Mouse (Mus musculus) hindbrain, embryonic 11.5 days (tissue): ENCODE measurements at regions not wholly inside any gene's neighbourhood (a gene's known extent, or its start where the extent isn't known, plus 50 kb on each side); places are given as distances from the start of the nearest gene placed in this dataset.

Experiments
- ATAC-seq: fragments of 200-750 bp; cut with Nextera tagmentation; 2 replicates; pipeline ENCODE4 v1.8.0; 2017; ENCODE audit warnings: mild to moderate bottlenecking, moderate TSS enrichment, moderate library complexity; ENCODE audit not compliant: low FRiP score
- DNase-seq: peaks from one replicate; pipeline ENCODE4 v3.0.0-alpha.2; 2015; ENCODE audit warnings: low spot score
- H3K27ac ChIP-seq: fragments of 300-500 bp; sonication (generic); 2 replicates; pipeline ENCODE4 v1.5.1; 2014; ENCODE audit warnings: mild to moderate bottlenecking, low read depth, low read length
- H3K27me3 ChIP-seq: fragments of 300-500 bp; sonication (generic); 2 replicates; pipeline ENCODE4 v1.6.1; 2014; ENCODE audit warnings: mild to moderate bottlenecking, low read length, moderate library complexity, mixed read lengths; ENCODE audit not compliant: control insufficient read depth, insufficient read depth
- H3K36me3 ChIP-seq: fragments of 300-500 bp; sonication (generic); 2 replicates; pipeline ENCODE4 v1.6.1; 2014; ENCODE audit warnings: mild to moderate bottlenecking, low read length, moderate library complexity, mixed read lengths; ENCODE audit not compliant: control insufficient read depth, insufficient read depth
- H3K4me1 ChIP-seq: fragments of 300-500 bp; sonication (generic); replicated peaks from 2 replicates; pipeline ENCODE4 v1.6.1; 2014; ENCODE audit warnings: low read length, mixed read lengths; ENCODE audit not compliant: control insufficient read depth, insufficient read depth
- H3K4me2 ChIP-seq: fragments of 300-500 bp; sonication (generic); replicated peaks from 2 replicates; pipeline ENCODE4 v1.6.1; 2014; ENCODE audit warnings: mild to moderate bottlenecking, low read depth, low read length
- H3K4me3 ChIP-seq: fragments of 300-500 bp; sonication (generic); 2 replicates; pipeline ENCODE4 v1.5.1; 2014; ENCODE audit warnings: low read depth, low read length
- H3K9ac ChIP-seq: fragments of 300-500 bp; sonication (generic); 2 replicates; pipeline ENCODE4 v1.6.1; 2014; ENCODE audit warnings: low read depth, low read length
- H3K9me3 ChIP-seq: fragments of 300-500 bp; sonication (generic); 2 replicates; pipeline ENCODE4 v1.6.1; 2016; ENCODE audit warnings: low read length; ENCODE audit not compliant: control insufficient read depth
- WGBS: fragments of 180-500 bp; shearing (Covaris S2); extraction: QIAGEN DNeasy Blood & Tissue Kit; methylation state at CpG from one replicate; pipeline ENCODE4 v1.1.7; 2014; 5-methylcytosine and 5-hydroxymethylcytosine counted together

- 90% methylated on average over 3 of the region's 3 CpGs for WGBS
Observed at GRCm38 (mm10) chr16:49497521-49498010, 201.5 kb upstream of the Ift57 start.

GRCm38 (mm10) chr16:49500818-49501217 lies 198.2 kb upstream of the Ift57 start:
- no peak overlapping the region for H3K4me2 ChIP-seq
- 45% methylated on average over 4 of the region's 4 CpGs for WGBS
- H3K9ac ChIP-seq = no peak overlapping the region
- H3K27me3 ChIP-seq = no peaks in the 10 kb centered on the region
- H3K4me1 ChIP-seq = no peaks in the 10 kb centered on the region
- H3K4me3 ChIP-seq = no peak overlapping the region
- ATAC-seq (peak; percentile 78), DNase-seq (peak; percentile 53)
- H3K36me3 ChIP-seq = no peaks in the 10 kb centered on the region
- no peak overlapping the region for H3K27ac ChIP-seq
- H3K9me3 ChIP-seq = no peaks in the 10 kb centered on the region

More at GRCm38 (mm10) chr16:49497521-49498010, 201.5 kb upstream of the Ift57 start:
- DNase-seq (no peak), ATAC-seq (no peak)
- H3K27ac ChIP-seq = no peak overlapping the region
- no peak overlapping the region for H3K9ac ChIP-seq
- H3K9me3 ChIP-seq = no peaks in the 10 kb centered on the region
- no peak overlapping the region for H3K4me3 ChIP-seq
- H3K36me3 ChIP-seq = no peaks in the 10 kb centered on the region
- no peaks in the 10 kb centered on the region for H3K27me3 ChIP-seq
- H3K4me2 ChIP-seq = no peak overlapping the region
- H3K4me1 ChIP-seq = no peaks in the 10 kb centered on the region

DNA sequence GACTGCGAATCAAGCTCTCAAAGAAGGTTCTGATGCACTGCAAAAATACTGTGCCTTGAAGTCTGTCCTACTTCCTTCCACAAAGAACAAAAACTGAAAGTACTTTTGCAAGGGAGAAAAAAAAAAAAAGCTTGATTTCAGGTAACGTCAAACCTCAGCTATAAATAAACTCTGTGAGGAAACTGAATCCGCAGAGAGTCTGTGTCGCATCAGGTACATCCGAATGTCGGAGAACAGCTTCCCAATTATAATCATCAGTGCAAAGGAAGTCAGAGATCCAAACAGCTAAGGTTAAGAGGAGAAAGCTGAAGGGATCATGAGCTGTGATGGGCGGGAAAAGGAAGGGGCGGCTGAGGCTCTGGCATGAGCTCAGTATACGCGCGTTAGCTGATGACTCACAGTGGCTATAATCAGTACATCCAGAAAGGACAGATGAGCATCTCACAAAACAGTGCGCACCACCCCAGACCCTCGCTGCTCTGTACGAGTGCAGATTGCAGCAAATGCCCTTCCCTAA lies 195.1 kb upstream of the Ift57 start:
- DNase-seq (no peak), ATAC-seq (no peak)
- H3K27me3 ChIP-seq = no peaks in the 10 kb centered on the region
- no peaks in the 10 kb centered on the region for H3K36me3 ChIP-seq
- H3K4me2 ChIP-seq = no peak overlapping the region
- no peak overlapping the region for H3K4me3 ChIP-seq
- no peaks in the 10 kb centered on the region for H3K4me1 ChIP-seq
- no peak overlapping the region for H3K9ac ChIP-seq
- WGBS = 90% methylated on average over 14 of the region's 14 CpGs
- H3K9me3 ChIP-seq = no peaks in the 10 kb centered on the region
- H3K27ac ChIP-seq = no peak overlapping the region

DNA sequence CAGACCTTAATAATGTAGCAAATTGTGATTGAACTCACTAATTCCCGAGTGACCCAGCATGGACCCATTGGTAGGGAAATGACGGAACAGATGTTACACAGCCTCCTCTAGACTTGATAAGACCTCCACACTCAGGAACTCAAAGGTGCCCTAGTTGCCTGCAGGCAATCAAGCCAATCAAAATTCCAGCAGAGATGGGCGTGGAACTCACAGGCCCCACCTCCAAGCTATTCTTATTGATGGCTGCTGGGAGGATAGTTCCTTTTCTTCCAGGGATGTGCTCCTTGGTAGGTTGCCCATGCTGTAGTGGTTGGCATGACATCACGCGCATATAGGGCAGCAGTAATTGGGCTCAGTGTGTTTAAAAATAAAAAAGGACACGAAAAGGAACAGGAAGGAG lies 194.4 kb upstream of the Ift57 start:
- 90% methylated on average over 6 of the region's 6 CpGs for WGBS
- 0 out of 2 replicates have a peak, but pooled peaks have one; percentile 18 for ATAC-seq
- no peak overlapping the region for H3K4me2 ChIP-seq

GRCm38 (mm10) chr16:49505271-49505670 lies 193.8 kb upstream of the Ift57 start:
- WGBS = 63% methylated on average over 9 of the region's 9 CpGs
- H3K4me1 ChIP-seq = no peaks in the 10 kb centered on the region
- no peak for DNase-seq

More for the DNA sequence above, 194.4 kb upstream of the Ift57 start:
- DNase-seq = no peak
- no peaks in the 10 kb centered on the region for H3K4me1 ChIP-seq
- no peak overlapping the region for H3K4me3 ChIP-seq
- H3K36me3 ChIP-seq = no peaks in the 10 kb centered on the region
- H3K27ac ChIP-seq = no peak overlapping the region
- no peaks in the 10 kb centered on the region for H3K27me3 ChIP-seq
- H3K9ac ChIP-seq = no peak overlapping the region
- H3K9me3 ChIP-seq = no peaks in the 10 kb centered on the region

DNA sequence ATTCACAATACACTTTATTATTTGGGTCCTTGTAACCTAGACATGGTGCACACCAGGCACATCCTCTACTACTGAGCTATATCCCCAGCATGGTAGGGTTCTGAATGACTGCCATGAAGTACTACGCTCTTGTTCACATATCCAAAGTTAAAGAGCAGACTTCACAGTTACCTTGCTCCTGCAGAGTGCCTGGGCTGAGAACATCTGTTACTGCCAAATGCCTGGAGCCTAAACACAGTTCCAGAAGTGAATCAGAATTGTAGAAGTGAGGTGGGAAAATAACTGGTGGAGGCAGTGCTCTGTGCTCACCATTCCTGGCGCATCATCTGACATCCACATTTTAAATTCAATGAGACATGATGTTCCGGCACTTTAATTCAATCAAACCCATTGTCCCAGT lies 180.2 kb upstream of the Ift57 start:
- Histone ChIP-seq H3K9me3 (no peaks in the 10 kb centered on the region), H3K36me3 (no peaks in the 10 kb centered on the region), H3K27ac (no peak overlapping the region), H3K4me3 (no peak overlapping the region), H3K27me3 (no peaks in the 10 kb centered on the region), H3K9ac (no peak overlapping the region), H3K4me2 (no peak overlapping the region), H3K4me1 (no peaks in the 10 kb centered on the region)
- WGBS = 90% methylated on average over 3 of the region's 3 CpGs
- ATAC-seq = no peak
- DNase-seq = no peak

More at GRCm38 (mm10) chr16:49505271-49505670, 193.8 kb upstream of the Ift57 start:
- Histone ChIP-seq H3K36me3 (no peaks in the 10 kb centered on the region), H3K9ac (no peak overlapping the region), H3K4me2 (no peak overlapping the region), H3K27me3 (no peaks in the 10 kb centered on the region), H3K27ac (no peak overlapping the region), H3K4me3 (no peak overlapping the region), H3K9me3 (no peaks in the 10 kb centered on the region)
- no peak for ATAC-seq

GRCm38 (mm10) chr16:49520411-49520810 lies 178.6 kb upstream of the Ift57 start:
- Histone ChIP-seq H3K27me3 (no peaks in the 10 kb centered on the region), H3K9ac (no peak overlapping the region), H3K4me2 (no peak overlapping the region), H3K9me3 (no peaks in the 10 kb centered on the region), H3K4me3 (no peak overlapping the region), H3K27ac (no peak overlapping the region), H3K36me3 (no peaks in the 10 kb centered on the region), H3K4me1 (no peaks in the 10 kb centered on the region)
- 76% methylated on average over 3 of the region's 3 CpGs for WGBS
- ATAC-seq = no peak
- no peak for DNase-seq

- Histone ChIP-seq H3K36me3 (no peaks in the 10 kb centered on the region), H3K4me2 (no peak overlapping the region), H3K4me3 (no peak overlapping the region), H3K9me3 (no peaks in the 10 kb centered on the region), H3K27ac (no peak overlapping the region), H3K27me3 (no peaks in the 10 kb centered on the region), H3K9ac (no peak overlapping the region), H3K4me1 (no peaks in the 10 kb centered on the region)
- no peak for ATAC-seq
- no peak for DNase-seq
- WGBS = 69% methylated on average over 2 of the region's 2 CpGs
Observed at GRCm38 (mm10) chr16:49521685-49522084, 177.3 kb upstream of the Ift57 start.

DNA sequence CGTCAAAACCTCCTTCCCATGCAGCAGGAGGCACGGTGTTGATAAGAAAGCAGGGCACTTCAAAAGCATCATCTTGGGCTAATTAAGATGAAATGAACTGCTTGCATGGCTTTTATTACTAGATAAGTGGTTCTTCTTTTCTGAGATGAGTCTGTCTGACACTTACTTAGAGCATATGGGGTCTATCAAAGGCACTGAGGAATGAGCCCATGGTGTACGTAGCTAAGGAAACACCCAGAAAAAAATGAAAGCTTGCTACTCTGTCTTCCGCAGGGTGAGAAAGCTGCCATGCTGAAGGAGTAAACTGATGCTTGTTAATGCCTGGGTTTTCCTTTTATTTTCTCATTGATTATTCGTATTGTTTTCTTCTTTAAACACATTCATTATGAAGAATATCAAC lies 176.5 kb upstream of the Ift57 start:
- Histone ChIP-seq H3K9me3 (no peaks in the 10 kb centered on the region), H3K4me2 (no peak overlapping the region), H3K4me3 (no peak overlapping the region), H3K27me3 (no peaks in the 10 kb centered on the region), H3K27ac (no peak overlapping the region), H3K36me3 (no peaks in the 10 kb centered on the region), H3K9ac (no peak overlapping the region), H3K4me1 (no peaks in the 10 kb centered on the region)
- ATAC-seq = no peak
- no peak for DNase-seq
- 73% methylated on average over 5 of the region's 5 CpGs for WGBS
